Mouse (Mus musculus) cerebellum, adult 2 months (tissue): ENCODE measurements around the gene Zfx.

ENCODE experiments used
- CTCF ChIP-seq: fragments of 200-500 bp; IDR thresholded peaks from 2 replicates; pipeline ENCODE4 v1.5.1; 2011; ENCODE audit warnings: low read depth, mild to moderate bottlenecking, control low read depth, low read length, moderate library complexity, borderline replicate concordance; ENCODE audit not compliant: insufficient read depth
- POLR2A ChIP-seq: fragments of 200-500 bp; IDR thresholded peaks from 2 replicates; pipeline ENCODE4 v1.6.1; 2011; ENCODE audit warnings: low read length, control low read depth, borderline replicate concordance; ENCODE audit not compliant: insufficient read depth

GRCm38 (mm10) chrX:94132239-94132638 lies 8.7 kb upstream of the Zfx start:
- TF ChIP-seq CTCF = no peak
- TF ChIP-seq POLR2A = no peak
